Mouse (Mus musculus) heart, postnatal 36 days (tissue): ENCODE results near the gene Hspb9. TPM values are rescaled to one million over a fixed set of nuclear protein-coding genes. Genes with fewer than 3 reads are reported as not detected.

Experiments used
- DNase-seq, 2 experiments: peaks; one replicate each; pipeline ENCODE4 v3.0.0; 2021 to 2022
- intact Hi-C: fragments of 180-260 bp; cut with DNase I; formaldehyde crosslinking; loops from one replicate; pipeline ENCODE4 v1.15.1; 2025
- total RNA-seq, 2 experiments: library from RNA; stranded (reverse); gene quantifications; 2 replicates each; pipeline ENCODE4 v1.2.3; 2021

The Hspb9 gene
- total RNA-seq, 2 experiments from 2014 or later, result 0.43 TPM; not detected in 1

DNA sequence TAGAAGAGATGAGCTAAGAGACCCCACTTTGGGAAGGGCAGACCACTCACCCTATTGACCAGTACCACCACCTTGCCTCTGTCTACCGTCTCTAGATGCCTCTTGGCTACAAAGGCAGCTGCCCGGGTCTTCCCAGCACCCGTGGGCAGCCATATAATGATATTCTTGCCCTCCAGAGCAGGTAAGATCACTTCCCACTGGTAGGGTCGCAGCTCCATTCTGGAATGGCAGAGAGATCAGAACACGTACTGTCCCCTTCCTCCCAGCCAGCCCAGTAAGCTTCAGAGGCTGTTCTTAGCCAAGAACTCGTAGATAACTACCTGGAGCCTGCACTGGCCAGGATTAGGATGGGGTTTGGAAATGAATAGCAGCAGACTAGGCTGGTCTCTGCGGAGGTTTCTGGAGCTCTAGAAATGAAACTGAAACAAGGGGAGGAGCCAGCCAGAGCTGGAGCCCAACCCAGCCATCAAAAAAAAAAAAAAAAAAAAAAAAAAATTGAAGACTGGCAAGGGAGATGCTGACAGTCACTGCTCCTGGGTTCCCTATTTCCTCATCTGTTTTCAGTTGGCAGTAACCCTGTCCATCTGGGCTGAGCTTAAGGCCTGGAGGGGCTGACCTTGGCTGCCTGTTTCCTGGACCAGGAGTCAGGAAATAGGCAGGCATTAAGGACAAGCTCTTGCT is 9.7 kb upstream of the Hspb9 start, which contains the start of gene Dhx58:
Dhx58 (minus strand) TSS at position 421 of the 681 bp plus-strand sequence.
- DNase-seq, result peak in 1 of 2 experiments; percentile 36
- intact Hi-C loops, result loop anchor here (2.0 to 5.0 kb wide), 2 partner anchors 77 to 282 kb away; no protein-coding TSS in a partner anchor

GRCm38 (mm10) chr11:100705095-100705747 is 8.4 kb upstream of the Hspb9 start:
- DNase-seq, result no peak
- intact Hi-C loops, result no loop called here

GRCm38 (mm10) chr11:100709201-100709810 is 4.3 kb upstream of the Hspb9 start:
- intact Hi-C loops, result no loop called here
- no peak for DNase-seq

DNA sequence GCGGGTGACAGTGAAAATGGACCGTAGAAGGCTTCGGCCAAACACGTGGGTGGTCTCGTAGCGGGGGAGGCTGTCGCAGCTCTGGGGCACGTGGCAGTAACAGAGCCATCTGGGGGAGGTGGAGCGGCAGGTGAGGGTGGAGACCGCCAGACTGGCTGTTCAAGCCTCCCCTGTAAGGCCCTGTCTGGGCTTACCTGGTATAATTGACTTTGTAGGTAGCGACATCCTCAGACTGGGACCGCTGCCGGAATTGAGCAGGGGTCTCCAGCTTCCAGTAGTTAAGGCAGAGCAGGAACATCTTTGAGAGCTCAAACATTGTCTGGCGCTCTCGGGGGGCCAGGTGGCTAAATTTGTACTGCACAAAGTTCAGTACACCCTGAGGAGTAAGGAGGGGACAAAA is 3.1 kb upstream of the Hspb9 start:
- intact Hi-C loops, result loop anchor here (10.0 kb wide), 1 partner anchor 354 kb away; no protein-coding TSS in a partner anchor
- DNase-seq, result no peak

- intact Hi-C loops, result loop anchor here (10.0 kb wide), 1 partner anchor 354 kb away; no protein-coding TSS in a partner anchor
- DNase-seq, result no peak
Measured at GRCm38 (mm10) chr11:100710977-100711376, 2.7 kb upstream of the Hspb9 start.

DNA sequence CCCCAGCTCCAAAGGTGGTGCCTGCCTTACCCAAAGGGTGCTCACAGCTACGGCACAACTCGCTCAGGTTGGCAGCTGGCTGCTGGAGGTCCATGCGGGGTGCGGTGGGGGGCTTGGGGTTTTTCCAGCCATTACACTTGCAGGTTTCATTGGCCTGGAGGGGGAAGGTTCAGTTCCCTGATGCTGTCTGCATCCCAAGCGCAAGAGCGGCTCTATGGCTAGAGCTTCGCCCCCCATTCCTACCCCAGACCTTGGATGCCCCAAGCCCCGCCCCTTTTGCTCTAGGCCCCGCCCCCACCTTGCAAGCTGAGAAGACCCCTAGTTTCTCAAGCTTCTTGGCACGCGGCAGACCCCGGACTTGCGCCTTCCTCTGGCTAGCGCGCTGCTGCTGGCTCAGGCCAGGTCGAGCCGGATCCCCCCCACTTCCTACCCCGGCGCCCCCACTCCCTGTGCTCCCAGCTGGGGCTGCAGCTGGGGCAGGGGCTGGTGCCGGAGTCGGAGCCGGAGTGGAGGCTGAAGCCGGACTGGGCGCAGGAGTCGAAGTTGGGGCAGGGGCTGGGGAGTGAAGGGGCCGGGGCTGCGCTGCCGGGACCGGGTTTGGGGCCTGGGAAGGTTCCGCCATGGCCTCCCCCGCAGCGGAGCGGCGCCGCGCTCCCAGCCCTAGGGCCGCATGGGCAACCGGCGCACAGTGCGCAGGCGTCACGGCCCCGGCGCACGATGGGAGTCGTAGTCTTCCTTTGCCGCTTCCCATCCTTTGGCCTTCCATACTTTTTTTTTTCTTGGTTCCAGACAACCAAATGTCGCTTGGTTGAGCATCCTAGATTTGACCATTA is 1.7 kb upstream of the Hspb9 start, which contains the start of gene Kat2a:
Kat2a (minus strand) TSS at position 683 of the 833 bp plus-strand sequence.
- intact Hi-C loops, result loop anchor here (10.0 kb wide), 1 partner anchor 353 kb away; no protein-coding TSS in a partner anchor
- peak; percentile 86 for DNase-seq

DNA sequence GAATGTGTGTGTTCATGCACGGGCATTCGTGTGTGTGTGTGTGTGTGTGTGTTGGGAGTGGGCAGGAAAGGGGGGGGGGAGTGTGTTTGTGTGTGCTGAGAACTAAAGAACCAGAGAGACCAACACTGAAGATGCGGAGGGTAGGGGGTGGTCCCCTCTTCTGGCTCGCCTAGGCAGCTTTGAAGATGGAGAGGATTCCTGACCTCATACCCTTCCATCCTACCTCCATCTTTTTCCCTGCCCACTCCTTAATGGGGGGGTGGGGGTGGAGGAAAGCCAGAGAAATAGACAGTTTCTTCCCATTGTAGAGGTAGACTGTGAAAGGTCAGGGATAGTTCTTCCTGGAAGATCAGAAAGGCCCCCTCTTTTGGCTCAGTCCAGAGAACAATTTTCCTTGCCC is 476 bp upstream of the Hspb9 start:
- intact Hi-C loops, result loop anchor here (10.0 kb wide), 1 partner anchor 352 kb away; no protein-coding TSS in a partner anchor
- DNase-seq, result no peak

DNA sequence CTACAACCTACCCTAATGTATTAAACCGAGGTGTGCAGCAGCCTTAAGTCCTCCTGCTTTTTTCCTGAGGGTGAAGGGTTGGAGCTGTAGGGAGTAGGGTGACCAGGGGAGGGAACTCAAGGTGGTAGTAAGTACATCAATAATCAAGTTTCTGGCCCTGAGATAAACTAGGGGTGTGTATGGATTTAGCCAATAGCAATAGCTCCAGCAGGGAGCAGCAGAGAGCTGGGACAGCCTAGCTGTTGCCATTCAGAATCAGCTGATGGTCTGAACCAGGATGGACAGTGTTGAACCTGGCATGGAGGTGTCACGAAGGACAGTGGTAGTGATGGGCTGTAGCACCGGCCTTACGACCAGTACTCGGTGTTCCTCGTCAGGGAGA is 875 bp downstream of the Hspb9 start:
- peak; percentile 83 to 88 for DNase-seq
- intact Hi-C loops, result loop anchor here (1.0 to 10.0 kb wide), 2 partner anchors 47 to 350 kb away; no protein-coding TSS in a partner anchor

DNA sequence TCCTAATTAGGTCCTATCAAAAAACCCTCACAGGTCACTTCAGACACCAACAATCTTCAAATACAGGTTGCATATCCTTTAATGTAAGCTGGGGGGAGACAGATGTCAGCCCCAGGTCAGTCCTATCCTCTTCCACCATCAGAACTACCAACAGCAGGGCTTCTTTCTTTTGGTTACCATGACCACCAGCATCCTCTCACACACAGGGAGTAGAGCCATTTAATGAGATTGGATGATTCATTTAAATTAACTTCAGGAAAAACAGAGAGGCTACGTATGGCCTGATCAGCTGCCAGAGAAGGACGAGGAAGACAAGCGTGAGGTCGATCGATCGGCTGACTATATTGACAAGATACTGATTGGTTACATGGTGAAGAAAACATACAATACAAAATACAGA is 1.3 kb downstream of the Hspb9 start:
- intact Hi-C loops, result loop anchor here (1.0 to 10.0 kb wide), 5 partner anchors 46 to 350 kb away; no protein-coding TSS in a partner anchor
- no peak for DNase-seq

GRCm38 (mm10) chr11:100716649-100717048 is 3.0 kb downstream of the Hspb9 start:
- DNase-seq, result no peak
- intact Hi-C loops, result loop anchor here (5.0 to 10.0 kb wide), 4 partner anchors 146 to 348 kb away; no protein-coding TSS in a partner anchor

- DNase-seq, result no peak
- intact Hi-C loops, result loop anchor here (5.0 to 10.0 kb wide), 4 partner anchors 144 to 346 kb away; no protein-coding TSS in a partner anchor
Measured at GRCm38 (mm10) chr11:100718462-100718861, 4.8 kb downstream of the Hspb9 start.

DNA sequence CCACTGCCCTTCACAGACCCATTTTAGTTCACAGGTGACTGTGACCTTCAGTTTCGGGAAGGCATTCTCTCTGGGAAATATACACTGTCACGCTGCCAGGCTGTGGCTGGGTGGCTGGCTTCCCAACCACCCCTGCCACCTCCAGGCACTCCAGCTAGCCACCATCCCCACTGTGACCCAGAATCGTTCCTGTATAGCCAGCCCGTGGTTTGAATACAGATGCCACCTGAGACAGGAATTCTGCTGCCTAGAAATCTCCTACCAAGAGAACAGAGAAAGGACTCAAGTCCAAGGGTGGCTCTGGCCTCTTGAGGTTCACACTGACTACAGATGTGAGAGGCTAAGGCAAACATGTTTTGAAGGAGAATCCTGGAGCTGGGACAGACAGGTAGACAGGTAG is 5.2 kb downstream of the Hspb9 start:
- intact Hi-C loops, result loop anchor here (5.0 to 10.0 kb wide), 4 partner anchors 143 to 346 kb away; no protein-coding TSS in a partner anchor
- DNase-seq, result no peak

DNA sequence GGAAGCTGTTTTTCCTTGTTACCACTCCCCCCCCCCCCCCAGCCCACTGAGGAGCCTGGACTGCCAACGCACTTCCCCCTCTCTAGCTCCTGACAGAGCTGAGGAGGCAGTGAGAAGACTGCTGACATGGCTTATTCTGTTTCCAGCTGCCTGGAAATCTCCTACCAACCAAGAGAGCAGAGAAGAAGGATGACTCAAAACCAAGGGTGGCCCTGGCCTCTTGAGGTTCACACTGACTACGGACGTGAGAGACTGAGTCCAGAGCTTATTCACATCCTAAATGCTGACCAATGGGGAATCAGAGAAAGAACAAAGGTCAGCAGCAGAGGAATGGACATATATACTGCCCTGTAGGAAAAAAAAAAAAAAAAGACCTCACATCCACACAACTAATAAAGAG is 5.7 kb downstream of the Hspb9 start:
- intact Hi-C loops, result loop anchor here (5.0 to 10.0 kb wide), 4 partner anchors 143 to 345 kb away; no protein-coding TSS in a partner anchor
- DNase-seq, result no peak

DNA sequence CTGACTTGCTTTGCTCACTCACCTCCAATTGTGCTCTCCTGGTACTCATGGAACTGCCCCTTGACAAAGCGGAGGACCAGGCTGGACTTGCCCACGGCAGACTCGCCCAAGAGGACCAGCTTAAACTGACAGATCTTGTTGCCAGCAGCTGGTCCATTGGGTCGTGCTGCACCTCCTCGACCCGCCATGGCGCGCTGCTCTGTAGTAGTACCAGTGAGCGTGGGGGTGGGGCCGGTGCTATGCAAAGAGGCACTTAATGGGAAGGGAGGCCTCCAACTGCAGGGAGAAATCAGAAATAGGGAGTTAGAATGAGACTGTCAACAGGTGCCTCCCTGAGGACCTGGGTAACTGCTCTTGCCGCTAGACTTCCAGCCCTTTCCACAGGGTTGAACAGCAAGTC is 6.2 kb downstream of the Hspb9 start:
- no peak for DNase-seq
- intact Hi-C loops, result loop anchor here (5.0 to 10.0 kb wide), 5 partner anchors 142 to 345 kb away; no protein-coding TSS in a partner anchor

DNA sequence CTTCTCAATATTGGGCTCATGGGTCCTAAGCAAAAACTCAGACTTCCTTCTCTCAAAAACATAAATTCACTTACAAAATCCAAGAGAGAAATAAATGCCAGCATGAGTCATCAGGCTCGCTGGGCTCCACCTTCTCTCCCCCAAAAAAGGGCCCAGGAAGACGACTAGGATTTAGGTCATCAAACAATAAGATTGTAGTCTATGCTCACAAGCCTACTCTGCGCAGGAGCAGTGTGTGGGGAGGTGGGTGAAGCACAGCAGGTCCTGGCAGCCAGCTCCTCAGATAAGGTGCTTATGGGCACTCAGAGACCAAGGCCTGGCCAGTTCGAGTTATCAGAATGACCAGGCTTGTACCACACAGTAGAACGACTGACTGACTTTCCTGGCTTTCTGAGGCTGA is 6.7 kb downstream of the Hspb9 start:
- DNase-seq, result no peak
- intact Hi-C loops, result loop anchor here (5.0 kb wide), 1 partner anchor 222 kb away; no protein-coding TSS in a partner anchor

DNA sequence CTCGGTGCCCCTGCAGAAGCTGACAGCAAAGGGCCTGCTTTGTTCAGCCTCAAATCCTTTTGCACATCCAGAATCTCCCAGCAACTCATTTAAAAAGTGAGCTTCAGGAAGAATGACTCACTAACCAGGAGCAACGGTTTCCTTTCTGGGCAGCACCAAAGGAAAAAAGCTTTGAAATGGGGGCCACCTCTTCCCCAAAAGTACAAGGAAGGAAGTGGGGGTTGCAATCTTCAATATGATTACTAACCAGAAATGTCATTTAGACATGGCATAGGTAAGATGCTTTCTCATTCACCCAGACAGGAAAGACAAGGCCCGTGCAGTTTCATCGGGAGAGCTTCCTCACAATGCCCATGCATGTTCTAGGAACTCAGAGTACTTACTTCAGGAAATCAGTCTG is 7.6 kb downstream of the Hspb9 start:
- no peak for DNase-seq
- intact Hi-C loops, result loop anchor here (5.0 kb wide), 1 partner anchor 221 kb away; no protein-coding TSS in a partner anchor

GRCm38 (mm10) chr11:100721776-100722492 is 8.3 kb downstream of the Hspb9 start:
- intact Hi-C loops, result loop anchor here (2.0 to 5.0 kb wide), 2 partner anchors 15 to 220 kb away; no protein-coding TSS in a partner anchor
- DNase-seq, result no peak

- intact Hi-C loops, result loop anchor here (2.0 to 5.0 kb wide), 2 partner anchors 14 to 220 kb away; no protein-coding TSS in a partner anchor
- no peak for DNase-seq
Measured at GRCm38 (mm10) chr11:100722493-100723028, 8.9 kb downstream of the Hspb9 start.
